Mouse (Mus musculus) thymus, adult 2 months (tissue): ENCODE measurements at regions not wholly inside any gene's neighbourhood (a gene's known extent, or its start where the extent isn't known, plus 50 kb on each side); places are given as distances from the start of the nearest gene placed in this dataset.

Source experiments
- CTCF ChIP-seq: fragments of 200-500 bp; IDR thresholded peaks from 2 replicates; pipeline ENCODE4 v1.5.1; 2012; ENCODE audit warnings: mild to moderate bottlenecking, control low read depth, low read length, moderate library complexity, borderline replicate concordance; ENCODE audit not compliant: control insufficient read depth, poor library complexity, insufficient read depth; ENCODE audit errors: extremely low read depth
- POLR2A ChIP-seq: fragments of 200-500 bp; IDR thresholded peaks from 2 replicates; pipeline ENCODE4 v1.6.1; 2012; ENCODE audit warnings: mild to moderate bottlenecking, low read length, control low read depth, moderate library complexity; ENCODE audit not compliant: control insufficient read depth, poor library complexity, insufficient read depth; ENCODE audit errors: extremely low read depth

DNA sequence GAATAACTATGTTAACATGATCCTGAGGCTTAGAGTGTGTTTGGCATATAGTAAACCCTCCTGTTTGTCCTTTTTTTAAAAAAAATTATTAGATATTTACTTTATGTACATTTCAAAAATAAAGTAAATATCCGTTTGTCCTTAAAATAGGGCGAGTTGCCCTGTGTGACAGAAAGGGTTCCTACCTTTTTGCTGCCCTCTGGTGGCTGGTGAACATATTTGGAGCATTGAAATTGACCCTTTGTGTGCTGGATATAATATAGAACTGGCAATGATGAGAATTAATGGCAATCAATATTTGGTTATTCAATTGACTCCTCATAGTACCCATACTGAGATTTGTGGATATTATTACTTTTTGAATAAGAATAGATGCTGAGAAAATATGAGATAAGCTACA, 723.8 kb upstream of the 2610301B20Rik start:
- TF ChIP-seq POLR2A (no peak), CTCF (no peak)
